Mouse (Mus musculus): Measurements from ENCODE around the gene Csnk1g1. TPM values are rescaled to one million over a fixed set of nuclear protein-coding genes. Genes with fewer than 3 reads are reported as not detected.

Gene Csnk1g1
- total RNA-seq, 2 experiments from 2014 or later = 41.6 to 44.0 TPM

GRCm38 (mm10) chr9:66061656-66062055 lies 152.9 kb downstream of the Csnk1g1 start:
- TF ChIP-seq CTCF (conservative IDR thresholded peaks at IDR 0.05) = no peak
- Histone ChIP-seq H3K27ac (peak overlapping the region; percentile 97), H3K4me3 (peak overlapping the region; percentile 73)
- DNase-seq (ENCODE audit: low spot score in 2 of 2) = no peak

DNA sequence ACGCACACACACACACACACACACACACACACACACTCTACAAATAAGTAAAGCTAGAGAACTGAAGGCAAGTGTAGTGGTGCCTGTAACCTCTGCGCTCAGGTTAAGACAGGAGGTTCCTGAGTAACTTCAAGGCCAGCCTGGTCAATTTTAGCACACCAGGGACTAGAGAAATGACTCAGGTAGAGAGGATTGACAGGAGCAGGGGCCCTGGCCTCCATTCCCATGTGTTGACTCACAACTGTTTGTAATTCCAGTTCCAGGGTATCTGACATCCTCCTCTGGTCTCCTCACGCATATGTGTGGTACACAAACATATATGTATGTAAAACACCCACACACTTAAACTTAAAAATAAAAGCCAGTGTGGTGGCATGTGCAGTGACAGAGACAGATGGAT lies 154.7 kb downstream of the Csnk1g1 start:
- H3K27ac ChIP-seq = no peak overlapping the region
- no peak overlapping the region for H3K4me3 ChIP-seq
- no peak for TF ChIP-seq CTCF (conservative IDR thresholded peaks at IDR 0.05)
- no peak for DNase-seq (ENCODE audit: low spot score in 2 of 2)

GRCm38 (mm10) chr9:66064316-66064715 lies 155.6 kb downstream of the Csnk1g1 start:
- Histone ChIP-seq H3K27ac (no peak overlapping the region), H3K4me3 (no peak overlapping the region)
- no peak for DNase-seq (ENCODE audit: low spot score in 2 of 2)
- no peak for TF ChIP-seq CTCF (conservative IDR thresholded peaks at IDR 0.05)

DNA sequence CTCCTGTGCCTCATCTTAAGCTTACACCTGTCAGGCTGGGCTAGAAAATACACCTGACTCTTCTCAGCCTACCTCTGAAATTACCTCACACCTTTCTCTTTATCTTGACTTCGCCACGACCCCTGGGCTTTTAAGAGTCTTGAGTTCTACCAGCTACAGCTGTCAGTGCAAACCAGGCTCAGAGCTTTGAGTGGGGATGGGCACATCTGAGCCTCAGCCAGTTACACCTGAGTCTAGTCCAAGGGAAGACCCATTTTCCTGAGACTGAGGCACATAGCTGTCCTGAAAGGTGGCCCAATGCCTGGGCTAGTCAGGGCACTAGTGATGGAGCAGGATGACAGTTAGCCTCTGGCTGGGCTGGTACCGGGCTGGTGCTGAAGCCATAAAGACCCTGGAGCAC lies 158.1 kb downstream of the Csnk1g1 start:
- TF ChIP-seq CTCF (conservative IDR thresholded peaks at IDR 0.05) = no peak
- no peak overlapping the region for H3K27ac ChIP-seq

GRCm38 (mm10) chr9:66067542-66067941 lies 158.8 kb downstream of the Csnk1g1 start:
- no peak for DNase-seq (ENCODE audit: low spot score in 2 of 2)
- peak; percentile 75 for TF ChIP-seq CTCF (conservative IDR thresholded peaks at IDR 0.05)
- H3K27ac ChIP-seq = no peak overlapping the region
- no peak overlapping the region for H3K4me3 ChIP-seq

More for the DNA sequence above, 158.1 kb downstream of the Csnk1g1 start:
- H3K4me3 ChIP-seq = no peak overlapping the region
- no peak for DNase-seq (ENCODE audit: low spot score in 2 of 2)

DNA sequence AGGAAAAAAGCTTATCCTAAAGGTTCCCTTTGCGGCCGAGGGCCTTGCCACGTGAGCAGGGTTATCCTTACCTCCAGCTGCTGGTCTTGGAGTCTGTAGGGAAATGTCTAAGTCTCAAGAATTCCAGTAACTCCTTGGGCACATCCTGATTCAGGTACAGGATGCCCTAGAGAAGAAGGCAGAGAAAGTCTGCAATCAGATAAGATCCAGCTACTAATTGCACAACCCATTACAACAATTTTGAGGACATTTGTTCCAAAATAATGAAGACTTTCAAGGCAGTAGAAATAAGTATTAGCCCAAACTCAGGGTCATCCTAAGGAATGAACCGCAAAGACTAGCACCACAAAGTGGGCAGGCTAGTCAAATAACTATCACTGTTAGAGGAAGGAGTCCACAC lies 159.3 kb downstream of the Csnk1g1 start:
- no peak for TF ChIP-seq CTCF (conservative IDR thresholded peaks at IDR 0.05)
- DNase-seq (ENCODE audit: low spot score in 2 of 2) = no peak

GRCm38 (mm10) chr9:66068971-66069391 lies 160.3 kb downstream of the Csnk1g1 start:
- H3K4me3 ChIP-seq = peak overlapping the region; percentile 63
- DNase-seq (ENCODE audit: low spot score in 2 of 2) = no peak
- peak overlapping the region; percentile 43 for H3K27ac ChIP-seq
- TF ChIP-seq CTCF (conservative IDR thresholded peaks at IDR 0.05) = no peak

More for the DNA sequence above, 159.3 kb downstream of the Csnk1g1 start:
- H3K4me3 ChIP-seq = no peak overlapping the region
- no peak overlapping the region for H3K27ac ChIP-seq

DNA sequence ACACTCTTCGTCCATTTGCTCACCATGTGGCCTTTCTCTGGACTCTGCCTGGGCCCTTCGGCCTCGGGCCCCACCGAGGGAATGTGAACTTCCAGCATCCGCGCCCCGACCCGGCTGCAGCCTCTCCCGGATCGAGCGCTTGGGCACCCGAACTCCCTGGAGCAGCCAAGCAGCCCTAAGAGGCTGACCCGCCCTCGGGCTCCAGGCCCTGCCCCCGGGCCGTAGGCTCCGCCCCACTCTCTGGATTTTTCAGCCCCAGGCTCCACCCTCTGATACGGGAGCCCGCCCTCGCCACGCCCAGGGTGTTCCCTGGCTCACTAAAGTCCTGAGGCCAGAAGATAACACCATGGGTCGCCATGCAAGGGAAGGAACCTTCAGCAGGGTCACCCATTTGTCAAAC lies 160.9 kb downstream of the Csnk1g1 start, which contains the start of gene Snx22:
Gene Snx22, minus strand, starts transcription at position 137 of the 400 bp plus-strand sequence.
- H3K4me3 ChIP-seq = peak within 1 kb of the TSS; percentile 63
- H3K27ac ChIP-seq = peak within 1 kb of the TSS; percentile 43
- TF ChIP-seq CTCF (conservative IDR thresholded peaks at IDR 0.05) = no peak
- DNase-seq (ENCODE audit: low spot score in 2 of 2) = peak; percentile 67 to 70

DNA sequence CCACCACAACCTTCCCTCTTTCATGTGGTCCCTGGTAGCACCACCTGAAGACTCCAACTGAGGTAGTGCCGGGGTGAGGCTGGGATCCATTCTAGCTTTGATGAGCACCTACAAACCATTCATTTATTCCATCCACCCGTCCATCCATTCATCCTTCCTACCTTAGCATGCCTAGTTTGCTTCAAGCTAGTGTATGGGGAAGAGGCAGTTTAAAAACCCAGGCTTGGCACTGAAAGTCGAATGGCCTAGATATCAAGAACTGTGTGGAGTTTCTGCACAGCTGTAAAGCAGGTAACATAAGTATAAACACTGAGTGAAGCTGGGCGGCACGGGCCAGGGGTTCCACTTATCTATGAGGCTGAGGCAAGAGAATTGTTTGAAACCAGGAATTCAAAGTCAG lies 161.4 kb downstream of the Csnk1g1 start:
- no peak overlapping the region for H3K4me3 ChIP-seq
- no peak for DNase-seq (ENCODE audit: low spot score in 2 of 2)
- TF ChIP-seq CTCF (conservative IDR thresholded peaks at IDR 0.05) = no peak
- no peak overlapping the region for H3K27ac ChIP-seq

DNA sequence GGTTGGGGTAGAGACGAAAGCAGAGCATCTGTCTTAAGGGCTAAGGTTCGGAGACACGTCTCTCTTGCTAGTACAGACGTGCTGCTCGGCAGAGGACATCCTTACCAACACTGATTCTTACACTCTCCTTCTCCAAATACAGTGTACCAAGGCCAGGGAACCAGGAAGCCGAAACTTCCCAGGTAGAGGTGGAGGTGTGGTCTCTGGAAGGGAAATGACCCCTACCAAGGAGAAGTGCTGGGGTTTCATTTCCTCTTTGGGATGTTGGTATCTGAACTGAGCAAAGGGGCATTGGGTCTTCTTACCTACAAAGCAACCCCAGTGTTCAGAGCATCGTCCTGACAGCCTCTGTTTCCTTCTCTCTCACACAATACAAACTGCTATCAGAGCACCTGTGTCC lies 164.0 kb downstream of the Csnk1g1 start:
- Histone ChIP-seq H3K27ac (no peak overlapping the region), H3K4me3 (no peak overlapping the region)
- no peak for TF ChIP-seq CTCF (conservative IDR thresholded peaks at IDR 0.05)
- no peak for DNase-seq (ENCODE audit: low spot score in 2 of 2)

GRCm38 (mm10) chr9:66078072-66078471 lies 169.3 kb downstream of the Csnk1g1 start:
- DNase-seq (ENCODE audit: low spot score in 2 of 2) = no peak
- no peak for TF ChIP-seq CTCF (conservative IDR thresholded peaks at IDR 0.05)
- Histone ChIP-seq H3K4me3 (no peak overlapping the region), H3K27ac (peak overlapping the region; percentile 46)

GRCm38 (mm10) chr9:66078493-66078892 lies 169.8 kb downstream of the Csnk1g1 start:
- H3K27ac ChIP-seq = peak overlapping the region; percentile 46
- TF ChIP-seq CTCF (conservative IDR thresholded peaks at IDR 0.05) = no peak; the same call in none of the 2 replicates
- no peak for DNase-seq (ENCODE audit: low spot score in 2 of 2)
- no peak overlapping the region for H3K4me3 ChIP-seq

- TF ChIP-seq CTCF (conservative IDR thresholded peaks at IDR 0.05) = no peak
- H3K27ac ChIP-seq = no peak overlapping the region
- no peak for DNase-seq (ENCODE audit: low spot score in 2 of 2)
- no peak overlapping the region for H3K4me3 ChIP-seq
Measured at GRCm38 (mm10) chr9:66080804-66081459, 172.2 kb downstream of the Csnk1g1 start.

- Histone ChIP-seq H3K4me3 (no peak overlapping the region), H3K27ac (no peak overlapping the region)
- TF ChIP-seq CTCF (conservative IDR thresholded peaks at IDR 0.05) = no peak
- no peak for DNase-seq (ENCODE audit: low spot score in 2 of 2)
Measured at GRCm38 (mm10) chr9:66081999-66082398, 173.3 kb downstream of the Csnk1g1 start.

Measured in layer of hippocampus, adult 2 months (tissue).